Mouse (Mus musculus) liver, postnatal 0 days (tissue): ENCODE measurements at regions not wholly inside any gene's neighbourhood (a gene's known extent, or its start where the extent isn't known, plus 50 kb on each side); places are given as distances from the start of the nearest gene placed in this dataset.
A peak's percentile ranks its signal among the peaks of the same experiment; 100 is the strongest.

ENCODE experiments used
- ATAC-seq: fragments of 200-750 bp; cut with Nextera tagmentation; 2 replicates; pipeline ENCODE4 v1.8.0; 2017; ENCODE audit warnings: mild to moderate bottlenecking, moderate library complexity
- DNase-seq: peaks from one replicate; pipeline ENCODE4 v3.0.0-alpha.2; 2016
- H3K27ac ChIP-seq: fragments of 300-500 bp; sonication (generic); 2 replicates; pipeline ENCODE4 v1.5.1; 2014; ENCODE audit warnings: antibody characterized with exemption, moderate library complexity, mild to moderate bottlenecking, low read depth
- H3K27me3 ChIP-seq: fragments of 300-500 bp; sonication (generic); 2 replicates; pipeline ENCODE4 v1.6.1; 2014; ENCODE audit warnings: low read length, control low read depth, mixed read lengths; ENCODE audit not compliant: insufficient read depth
- H3K36me3 ChIP-seq: fragments of 300-500 bp; sonication (generic); replicated peaks from 2 replicates; pipeline ENCODE4 v1.6.1; 2014; ENCODE audit warnings: mild to moderate bottlenecking, control low read depth, low read length, moderate library complexity, mixed read lengths; ENCODE audit not compliant: insufficient read depth
- H3K4me1 ChIP-seq: fragments of 300-500 bp; sonication (generic); 2 replicates; pipeline ENCODE4 v1.6.1; 2014; ENCODE audit warnings: antibody characterized with exemption, mild to moderate bottlenecking, control low read depth; ENCODE audit not compliant: insufficient read depth
- H3K4me2 ChIP-seq: fragments of 300-500 bp; sonication (generic); 2 replicates; pipeline ENCODE4 v1.6.1; 2014; ENCODE audit warnings: low read depth, mild to moderate bottlenecking, low read length, moderate library complexity, mixed read lengths
- H3K4me3 ChIP-seq: fragments of 300-500 bp; sonication (generic); 2 replicates; pipeline ENCODE4 v1.5.1; 2014; ENCODE audit warnings: low read depth, low read length
- H3K9ac ChIP-seq: fragments of 300-500 bp; sonication (generic); replicated peaks from 2 replicates; pipeline ENCODE4 v1.6.1; 2014; ENCODE audit warnings: mild to moderate bottlenecking, moderate library complexity
- H3K9me3 ChIP-seq: fragments of 300-500 bp; sonication (generic); 2 replicates; pipeline ENCODE4 v1.6.1; 2016; ENCODE audit warnings: mild to moderate bottlenecking, control low read depth, low read length, mixed read lengths
- CTCF ChIP-seq: sonication (generic); IDR thresholded peaks from 2 replicates; pipeline ENCODE4 v1.5.1; 2016; ENCODE audit warnings: antibody characterized with exemption, low read depth
- EP300 ChIP-seq: IDR thresholded peaks from 2 replicates; pipeline ENCODE4 v1.6.1; 2016; ENCODE audit warnings: antibody characterized with exemption, low read depth, mild to moderate bottlenecking
- WGBS: fragments of 180-500 bp; shearing (Covaris S2); extraction: QIAGEN DNeasy Blood & Tissue Kit; methylation state at CpG from one replicate; pipeline ENCODE4 v1.1.7; 2014; ENCODE audit not compliant: insufficient replicate concordance; 5-methylcytosine and 5-hydroxymethylcytosine counted together

DNA sequence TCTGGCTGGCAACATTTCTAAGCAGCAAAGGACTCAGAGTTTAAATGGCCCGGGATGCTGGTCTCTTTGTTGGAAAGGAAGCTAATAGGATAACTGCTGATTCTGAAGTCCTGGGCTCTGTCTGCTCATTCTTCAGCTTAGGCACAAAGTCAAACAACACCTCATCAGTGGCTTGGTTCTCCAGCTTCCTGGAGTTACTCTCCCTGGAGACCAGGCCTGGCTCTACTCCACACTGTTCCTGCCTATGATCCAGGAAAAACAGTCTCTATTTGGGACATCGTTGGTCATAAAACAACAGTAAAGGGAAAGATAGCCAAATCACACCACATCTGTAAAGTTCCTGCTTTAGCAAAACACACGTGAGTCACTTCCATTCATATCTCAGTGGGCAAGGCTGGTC, 271.3 kb upstream of the 9630041A04Rik start:
- Histone ChIP-seq H3K9me3 (no peaks in the 10 kb centered on the region), H3K36me3 (no peaks in the 10 kb centered on the region), H3K9ac (no peak overlapping the region), H3K27me3 (no peaks in the 10 kb centered on the region), H3K4me2 (no peak overlapping the region), H3K4me1 (no peaks in the 10 kb centered on the region), H3K27ac (no peak overlapping the region), H3K4me3 (no peak overlapping the region)
- DNase-seq (no peak), ATAC-seq (no peak)
- WGBS: 58% methylated on average over 3 of the region's 3 CpGs
- TF ChIP-seq CTCF (no peak), EP300 (no peak)

DNA sequence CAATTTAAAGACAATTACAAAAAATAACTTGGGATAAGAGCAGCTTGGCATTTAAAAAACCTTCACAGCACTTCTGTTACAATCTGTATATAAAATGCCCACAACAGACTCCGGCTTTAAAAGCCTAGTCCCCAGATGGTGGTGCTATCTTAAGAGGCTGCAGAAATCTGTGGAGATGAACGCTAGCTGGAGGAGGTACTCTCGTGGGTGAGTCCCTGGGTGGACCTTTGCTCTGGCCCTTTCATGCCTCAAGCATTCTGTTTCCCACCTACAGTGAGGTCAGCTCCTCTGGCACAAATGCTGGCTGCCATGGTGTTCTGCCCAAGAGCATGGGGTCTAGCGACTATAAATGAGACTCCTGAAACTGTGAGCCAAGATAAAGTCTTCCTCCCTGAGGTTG, 280.6 kb upstream of the 9630041A04Rik start:
- no peaks in the 10 kb centered on the region for H3K36me3 ChIP-seq
- H3K27me3 ChIP-seq: no peaks in the 10 kb centered on the region
- ATAC-seq (no peak), DNase-seq (no peak)
- no peak overlapping the region for H3K4me2 ChIP-seq
- no peaks in the 10 kb centered on the region for H3K4me1 ChIP-seq
- TF ChIP-seq CTCF (no peak), EP300 (no peak)
- no peaks in the 10 kb centered on the region for H3K9me3 ChIP-seq
- 78% methylated on average over 4 of the region's 4 CpGs for WGBS
- no peak overlapping the region for H3K9ac ChIP-seq
- no peak overlapping the region for H3K4me3 ChIP-seq
- no peak overlapping the region for H3K27ac ChIP-seq

DNA sequence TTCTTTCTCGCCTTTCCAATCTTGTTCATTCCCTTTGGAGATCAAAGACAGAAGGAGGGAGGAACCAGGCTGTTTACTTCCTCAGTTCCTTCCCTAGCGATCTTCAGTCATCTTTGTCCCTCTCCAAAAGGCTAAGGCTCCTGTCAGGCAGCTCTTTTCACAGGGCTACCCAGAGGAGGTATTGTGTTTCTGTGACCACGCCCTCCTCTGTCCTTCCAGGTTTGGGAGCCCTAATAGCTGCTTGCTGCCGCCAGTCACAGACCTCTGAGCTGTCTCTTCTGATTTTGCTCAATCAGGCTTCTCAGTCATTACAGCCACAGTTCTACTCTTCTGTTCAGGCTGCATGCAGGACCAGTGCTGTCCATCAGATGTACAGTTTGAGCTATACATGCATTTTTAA, 290.9 kb upstream of the 9630041A04Rik start:
- TF ChIP-seq CTCF (no peak), EP300 (no peak)
- ATAC-seq: no peak
- H3K4me1 ChIP-seq: no peaks in the 10 kb centered on the region
- H3K4me2 ChIP-seq: no peak overlapping the region
- no peak overlapping the region for H3K9ac ChIP-seq
- H3K4me3 ChIP-seq: no peak overlapping the region
- H3K36me3 ChIP-seq: no peaks in the 10 kb centered on the region
- no peak overlapping the region for H3K27ac ChIP-seq
- no peaks in the 10 kb centered on the region for H3K27me3 ChIP-seq
- H3K9me3 ChIP-seq: no peaks in the 10 kb centered on the region
- 15% methylated on average over 4 of the region's 4 CpGs for WGBS
- DNase-seq: no peak

DNA sequence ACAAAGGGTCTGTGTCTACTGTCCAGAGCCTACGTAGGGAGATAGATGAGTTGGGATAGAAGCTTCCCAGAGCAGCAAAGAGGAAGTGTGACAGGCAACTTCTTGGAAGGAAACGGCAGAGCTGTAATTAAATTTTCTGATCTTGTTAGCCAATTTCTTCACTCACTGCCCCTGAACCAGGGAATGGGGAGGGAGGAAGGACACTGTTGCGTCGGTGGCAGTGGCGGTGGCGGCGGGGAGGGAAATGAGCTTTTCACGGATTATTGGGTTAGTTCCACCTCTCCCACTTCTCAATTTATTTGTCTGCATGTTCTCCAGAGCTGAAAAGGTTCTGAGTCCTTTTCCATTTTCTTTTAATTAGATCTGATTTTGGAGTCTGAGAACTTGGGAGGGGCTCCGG, 298.4 kb upstream of the 9630041A04Rik start:
- no peaks in the 10 kb centered on the region for H3K27me3 ChIP-seq
- H3K4me2 ChIP-seq: no peak overlapping the region
- H3K36me3 ChIP-seq: no peaks in the 10 kb centered on the region
- ATAC-seq (no peak), DNase-seq (no peak)
- no peak overlapping the region for H3K4me3 ChIP-seq
- H3K27ac ChIP-seq: no peak overlapping the region
- 68% methylated on average over 9 of the region's 9 CpGs for WGBS
- H3K4me1 ChIP-seq: no peaks in the 10 kb centered on the region
- no peak overlapping the region for H3K9ac ChIP-seq
- no peak for TF ChIP-seq EP300
- no peak for TF ChIP-seq CTCF
- H3K9me3 ChIP-seq: no peaks in the 10 kb centered on the region

DNA sequence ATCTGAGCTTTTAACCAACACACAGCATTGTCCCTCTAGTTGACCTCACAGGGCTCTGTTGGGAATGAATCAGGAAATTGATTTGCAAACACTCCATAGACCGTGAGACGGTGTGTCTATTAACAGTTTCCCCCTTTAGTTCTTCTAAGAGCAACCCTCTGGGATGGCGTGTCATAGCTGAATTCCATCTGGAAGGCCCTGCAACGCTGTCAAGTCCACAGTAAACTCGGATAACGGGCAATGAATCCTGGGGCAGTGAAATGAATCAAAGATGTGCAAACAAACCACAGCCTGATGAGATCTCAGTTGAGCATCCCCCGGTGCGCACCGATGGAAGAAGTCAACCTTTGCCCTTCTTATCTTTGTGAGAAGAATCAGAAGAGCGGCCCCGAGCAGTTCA, 302.3 kb upstream of the 9630041A04Rik start:
- no peaks in the 10 kb centered on the region for H3K27me3 ChIP-seq
- no peaks in the 10 kb centered on the region for H3K36me3 ChIP-seq
- TF ChIP-seq CTCF (no peak), EP300 (no peak)
- 56% methylated on average over 11 of the region's 11 CpGs for WGBS
- DNase-seq: no peak
- H3K9me3 ChIP-seq: no peaks in the 10 kb centered on the region
- H3K4me3 ChIP-seq: no peak overlapping the region
- no peak for ATAC-seq
- H3K4me2 ChIP-seq: no peak overlapping the region
- no peaks in the 10 kb centered on the region for H3K4me1 ChIP-seq
- no peak overlapping the region for H3K9ac ChIP-seq
- H3K27ac ChIP-seq: no peak overlapping the region

DNA sequence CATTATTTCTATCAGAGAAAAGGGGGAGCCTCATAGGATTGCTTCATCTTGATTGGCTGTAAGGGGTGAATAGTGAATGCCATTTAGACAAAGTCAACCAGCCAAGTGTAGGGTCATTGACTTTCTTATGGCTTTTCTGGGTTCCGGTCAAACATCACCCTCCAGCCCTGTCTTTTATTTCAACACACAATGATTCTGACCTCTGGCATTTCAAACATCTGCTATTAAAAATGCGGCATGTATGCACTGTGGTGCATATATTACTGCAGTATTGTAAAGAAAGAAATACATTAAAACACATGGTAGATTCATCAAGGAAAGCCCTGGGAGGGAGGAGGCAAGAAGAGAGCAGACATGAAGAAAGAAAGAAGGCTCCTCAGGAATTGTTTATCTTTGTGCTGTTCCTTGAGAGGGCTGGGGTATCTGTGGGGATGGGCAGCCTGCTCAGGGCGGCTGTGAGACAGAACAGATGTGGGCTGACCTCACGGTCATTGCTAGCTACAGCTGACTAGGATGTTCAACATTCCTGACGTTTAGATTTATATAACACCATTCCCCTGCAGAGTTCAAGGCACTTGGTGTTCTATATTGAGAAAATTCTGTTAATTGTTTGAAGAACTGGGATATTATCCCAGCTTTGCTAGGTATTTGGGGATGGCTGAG, 303.5 kb upstream of the Ppp2r3a start:
- no peaks in the 10 kb centered on the region for H3K9me3 ChIP-seq
- DNase-seq (no peak), ATAC-seq (no peak)
- no peak overlapping the region for H3K9ac ChIP-seq
- no peak for TF ChIP-seq CTCF
- TF ChIP-seq EP300: no peak
- H3K27me3 ChIP-seq: no peaks in the 10 kb centered on the region
- no peak overlapping the region for H3K27ac ChIP-seq
- no peak overlapping the region for H3K4me3 ChIP-seq
- 61% methylated on average over 5 of the region's 5 CpGs for WGBS
- no peaks in the 10 kb centered on the region for H3K4me1 ChIP-seq
- H3K36me3 ChIP-seq: no peaks in the 10 kb centered on the region
- no peak overlapping the region for H3K4me2 ChIP-seq

DNA sequence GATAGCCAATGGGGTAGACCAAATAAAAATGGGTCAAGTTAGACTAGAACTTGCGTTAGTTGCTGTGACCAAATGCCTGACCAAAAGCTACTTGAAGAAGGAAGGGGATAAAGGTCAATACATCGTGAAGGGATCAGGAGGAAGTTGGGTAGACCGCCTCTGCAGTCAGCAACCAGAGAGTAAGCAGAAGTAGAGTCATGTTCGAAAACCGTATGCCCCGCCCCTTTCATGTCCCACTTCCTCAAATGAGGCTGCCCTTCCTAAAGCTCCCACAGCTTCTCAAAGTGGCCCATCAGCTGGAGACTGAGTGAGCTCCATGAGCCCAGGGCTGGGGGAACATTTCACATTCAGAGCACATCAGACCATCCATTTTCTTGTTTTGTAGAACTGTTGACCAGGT, 301.2 kb upstream of the Ppp2r3a start:
- H3K4me1 ChIP-seq: no peaks in the 10 kb centered on the region
- H3K4me2 ChIP-seq: no peak overlapping the region
- ATAC-seq: peak; percentile 51
- H3K27ac ChIP-seq: no peak overlapping the region
- no peaks in the 10 kb centered on the region for H3K27me3 ChIP-seq
- no peaks in the 10 kb centered on the region for H3K9me3 ChIP-seq
- no peaks in the 10 kb centered on the region for H3K36me3 ChIP-seq
- peak; percentile 27 for DNase-seq
- WGBS: 48% methylated on average over 6 of the region's 6 CpGs
- H3K4me3 ChIP-seq: no peak overlapping the region
- no peak for TF ChIP-seq EP300
- TF ChIP-seq CTCF: no peak
- H3K9ac ChIP-seq: no peak overlapping the region
